Mouse (Mus musculus): ENCODE measurements around the gene Cdc42se2.

GRCm38 (mm10) chr11:54709645-54710044 is 77.8 kb downstream of the Cdc42se2 start:
- TF ChIP-seq CTCF (IDR thresholded peaks at IDR 0.05; ENCODE audit: borderline replicate concordance, control insufficient read depth, extremely low read depth, insufficient read depth, low read length, poor library complexity), result no peak
- TF ChIP-seq POLR2A (IDR thresholded peaks at IDR 0.05; ENCODE audit: control insufficient read depth, extremely low read depth, insufficient read depth, low read length, poor library complexity), result no peak

Measured in thymus, adult 2 months (tissue).